Mouse (Mus musculus) frontal cortex, postnatal 14 days (tissue): Measurements from ENCODE around the gene 2810006K23Rik.
A peak's percentile ranks its signal among the peaks of the same experiment; 100 is the strongest.
"Not testable (repeated sequence)": the region's sequence is repeated elsewhere in the genome, so short reads cannot be mapped to it uniquely, and the experiment has no call there.

Experiments used
- DNase-seq, 2 experiments: peaks; one replicate each; pipeline ENCODE4 v3.0.0; 2022; ENCODE audit warnings: low spot score in 2 of 2

2810006K23Rik gene

GRCm38 (mm10) chr5:124349196-124349595, 21.3 kb downstream of the 2810006K23Rik start:
- no peak for DNase-seq

- DNase-seq: no peak
Measured at GRCm38 (mm10) chr5:124350350-124350749, 22.5 kb downstream of the 2810006K23Rik start.

GRCm38 (mm10) chr5:124351111-124351560, 23.2 kb downstream of the 2810006K23Rik start:
- peak; percentile 61 to 81 for DNase-seq

- DNase-seq: no peak
Measured at GRCm38 (mm10) chr5:124351604-124352003, 23.7 kb downstream of the 2810006K23Rik start.

GRCm38 (mm10) chr5:124352141-124352920, 24.4 kb downstream of the 2810006K23Rik start:
- peak; percentile 61 to 80 for DNase-seq

- no peak for DNase-seq
Measured at GRCm38 (mm10) chr5:124353011-124353725, 25.3 kb downstream of the 2810006K23Rik start.

GRCm38 (mm10) chr5:124353726-124354547, 26.0 kb downstream of the 2810006K23Rik start:
- DNase-seq: no peak

GRCm38 (mm10) chr5:124354574-124355424, 26.9 kb downstream of the 2810006K23Rik start:
- DNase-seq: no peak

- no peak for DNase-seq
Measured at GRCm38 (mm10) chr5:124355425-124355959, 27.6 kb downstream of the 2810006K23Rik start.

GRCm38 (mm10) chr5:124356695-124357094, 28.8 kb downstream of the 2810006K23Rik start:
- DNase-seq: no peak

- DNase-seq: no peak
Measured at GRCm38 (mm10) chr5:124359641-124360040, 31.8 kb downstream of the 2810006K23Rik start.

- DNase-seq: not testable (repeated sequence)
Measured at GRCm38 (mm10) chr5:124362982-124363381, 35.1 kb downstream of the 2810006K23Rik start, which contains the start of gene Cdk2ap1. Gene Cdk2ap1, minus strand, starts transcription at chr5:124363082.

- no peak for DNase-seq
Measured at GRCm38 (mm10) chr5:124364173-124364918, 36.5 kb downstream of the 2810006K23Rik start.

- no peak for DNase-seq
Measured at GRCm38 (mm10) chr5:124365754-124366153, 37.9 kb downstream of the 2810006K23Rik start.

- no peak for DNase-seq
Measured at GRCm38 (mm10) chr5:124366721-124367120, 38.8 kb downstream of the 2810006K23Rik start.

- no peak for DNase-seq
Measured at GRCm38 (mm10) chr5:124374298-124374697, 46.4 kb downstream of the 2810006K23Rik start.

- DNase-seq: no peak
Measured at GRCm38 (mm10) chr5:124376401-124376800, 48.5 kb downstream of the 2810006K23Rik start.

GRCm38 (mm10) chr5:124377149-124377548, 49.3 kb downstream of the 2810006K23Rik start:
- DNase-seq: no peak

- no peak for DNase-seq
Measured at GRCm38 (mm10) chr5:124380121-124380520, 52.2 kb downstream of the 2810006K23Rik start.

GRCm38 (mm10) chr5:124387932-124388331, 60.0 kb downstream of the 2810006K23Rik start:
- no peak for DNase-seq
